Mouse (Mus musculus) embryo, embryonic 11.5 days (tissue): ENCODE data around the gene Tfdp2.
"Not testable (repeated sequence)": the region's sequence is repeated elsewhere in the genome, so short reads cannot be mapped to it uniquely, and the experiment has no call there.

Source experiments
- DNase-seq: peaks from one replicate; pipeline ENCODE4 v3.0.0-alpha.2; 2012; ENCODE audit warnings: low read depth, low spot score

Gene Tfdp2

DNA sequence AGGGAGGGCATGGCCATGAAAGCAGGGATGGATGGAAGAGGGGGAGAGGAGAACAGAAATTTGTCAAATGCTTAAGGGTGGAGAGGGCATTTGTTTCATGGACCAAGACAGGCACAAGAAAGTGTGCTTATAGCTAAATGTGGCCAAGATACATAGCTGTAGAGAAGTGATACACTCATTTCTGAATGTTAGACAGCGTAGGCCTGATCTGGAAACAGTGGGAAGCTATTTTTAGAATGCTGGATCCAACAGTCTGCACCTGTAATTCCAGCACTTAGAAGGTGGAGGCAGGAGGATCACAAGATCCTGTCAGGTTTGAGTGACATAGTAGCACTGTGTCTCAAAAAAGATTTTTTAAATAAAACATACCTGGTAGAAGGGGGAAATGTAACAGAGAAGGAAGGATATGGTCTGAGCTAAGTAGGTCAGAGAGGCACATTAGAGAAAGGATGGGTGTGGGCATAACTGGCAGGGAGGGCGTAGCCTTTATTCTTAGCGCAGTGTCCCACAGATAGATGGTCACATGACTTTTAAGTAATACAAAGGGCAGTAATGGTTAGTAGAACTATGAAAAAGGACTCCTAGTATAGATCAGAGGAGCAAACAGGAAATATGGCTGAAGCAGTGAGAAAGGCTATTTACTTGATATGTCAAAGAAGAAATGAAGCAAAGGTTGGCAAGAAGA is 103.4 kb downstream of the Tfdp2 start:
- DNase-seq, result no peak

DNA sequence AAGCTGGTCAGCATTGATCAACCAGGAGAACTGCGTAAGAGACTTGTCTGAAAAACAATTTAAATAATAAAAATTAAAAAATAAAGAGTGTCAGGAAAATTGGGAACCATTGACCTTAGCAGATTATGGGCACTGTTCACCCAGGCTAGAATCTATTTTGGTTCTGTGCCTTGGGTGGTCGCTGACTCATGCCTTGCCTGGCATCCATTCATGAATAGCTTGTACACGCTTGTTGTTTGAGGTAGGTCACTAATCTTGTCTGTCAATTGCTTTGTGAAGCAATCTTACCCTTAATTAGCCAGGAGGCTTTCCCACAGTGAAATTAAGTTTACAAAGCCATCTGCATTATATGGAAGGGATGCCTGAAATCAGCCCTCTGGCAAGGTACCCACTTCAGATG is 112.7 kb downstream of the Tfdp2 start:
- no peak for DNase-seq

GRCm38 (mm10) chr9:96312074-96312473 is 116.0 kb downstream of the Tfdp2 start:
- no peak for DNase-seq

GRCm38 (mm10) chr9:96319333-96319732 is 123.3 kb downstream of the Tfdp2 start:
- DNase-seq, result no peak

DNA sequence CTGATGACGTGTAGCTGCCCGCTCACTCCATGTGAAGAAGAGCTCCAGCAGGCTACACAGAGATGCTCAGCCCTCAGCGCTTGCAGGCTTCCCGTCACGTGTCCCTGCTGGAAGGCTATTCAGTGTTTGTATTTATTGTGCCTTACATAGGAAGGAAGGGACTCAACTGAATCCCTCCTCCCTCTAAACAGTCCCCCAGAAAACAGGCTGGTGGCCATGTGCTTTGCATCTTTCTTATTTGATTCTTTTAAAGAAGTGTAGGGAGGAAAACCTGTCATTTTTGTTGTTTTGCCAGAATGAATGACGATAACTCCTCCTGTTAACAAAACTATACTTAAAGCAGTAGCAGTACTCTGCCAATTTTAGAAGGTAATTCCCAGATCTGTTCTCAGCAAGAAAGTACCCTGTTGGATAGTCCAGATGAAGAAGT is 124.5 kb downstream of the Tfdp2 start:
- DNase-seq, result no peak

- DNase-seq, result no peak
These were observed 126.5 kb downstream of the Tfdp2 start for GRCm38 (mm10) chr9:96322411-96323152.

GRCm38 (mm10) chr9:96324502-96324901 is 128.4 kb downstream of the Tfdp2 start:
- no peak for DNase-seq

DNA sequence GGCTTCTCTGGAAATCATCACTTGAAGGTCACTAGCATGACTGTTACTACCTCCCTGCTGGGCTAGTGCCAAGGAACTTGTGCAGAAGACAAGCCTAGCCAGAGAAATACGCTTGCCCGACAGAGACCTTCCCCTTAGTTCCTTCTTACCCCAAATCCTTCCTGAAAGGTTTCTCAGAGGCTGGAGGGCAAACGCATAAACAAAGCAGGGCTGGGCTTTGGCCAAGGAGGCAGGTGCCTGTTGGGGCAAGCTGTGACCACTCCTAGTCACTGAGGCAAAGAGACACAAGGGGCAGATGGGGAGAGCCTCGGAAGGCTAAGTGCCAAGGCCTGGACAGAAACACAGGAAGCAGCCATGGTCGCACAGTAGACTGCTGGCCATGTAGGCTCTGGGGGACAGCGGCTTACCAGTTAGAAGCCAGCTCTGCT is 130.4 kb downstream of the Tfdp2 start:
- no peak for DNase-seq

DNA sequence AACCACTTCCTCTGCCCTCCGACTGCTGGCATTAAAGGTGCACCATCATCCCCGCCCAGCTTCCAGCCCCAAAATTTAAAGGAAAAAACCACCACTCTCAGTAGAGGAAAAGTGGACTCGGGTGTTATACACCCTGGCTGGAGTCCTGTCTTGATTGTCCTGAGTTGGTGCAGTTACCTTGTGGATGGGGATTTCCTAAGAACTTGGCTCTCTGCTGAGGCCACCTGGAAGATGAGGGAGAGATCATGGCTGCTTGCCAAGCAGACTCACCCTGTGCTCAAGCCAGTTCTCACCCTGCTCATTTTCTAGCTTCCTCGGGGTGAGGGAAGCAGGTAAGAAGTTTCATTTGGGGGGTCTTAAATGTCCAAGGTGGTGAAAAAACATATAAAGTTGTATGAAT is 132.2 kb downstream of the Tfdp2 start:
- DNase-seq, result no peak

- DNase-seq, result no peak
These were observed 135.1 kb downstream of the Tfdp2 start for GRCm38 (mm10) chr9:96331146-96331545.

GRCm38 (mm10) chr9:96345750-96346149 is 149.7 kb downstream of the Tfdp2 start:
- DNase-seq, result no peak

DNA sequence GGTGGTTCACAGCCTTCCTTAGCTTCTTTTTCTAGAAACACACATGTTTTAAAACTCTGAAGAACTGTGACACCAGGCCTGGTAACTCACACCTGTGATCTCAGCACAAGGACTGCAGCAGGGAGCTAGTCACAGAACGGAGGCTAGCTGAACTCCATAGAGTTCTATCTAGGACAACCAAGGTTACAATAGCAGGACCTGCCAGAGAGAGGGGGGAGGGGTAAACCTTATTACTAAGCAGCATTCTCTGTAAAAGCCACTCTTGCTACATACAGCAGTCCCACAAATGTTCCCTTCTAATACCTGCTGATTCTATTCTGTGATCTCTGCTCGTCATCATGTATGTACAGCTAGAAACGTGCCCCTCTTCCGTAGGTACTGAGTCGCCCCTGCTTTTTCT is 152.8 kb downstream of the Tfdp2 start:
- no peak for DNase-seq

GRCm38 (mm10) chr9:96350010-96350409 is 153.9 kb downstream of the Tfdp2 start:
- peak; percentile 39 for DNase-seq

DNA sequence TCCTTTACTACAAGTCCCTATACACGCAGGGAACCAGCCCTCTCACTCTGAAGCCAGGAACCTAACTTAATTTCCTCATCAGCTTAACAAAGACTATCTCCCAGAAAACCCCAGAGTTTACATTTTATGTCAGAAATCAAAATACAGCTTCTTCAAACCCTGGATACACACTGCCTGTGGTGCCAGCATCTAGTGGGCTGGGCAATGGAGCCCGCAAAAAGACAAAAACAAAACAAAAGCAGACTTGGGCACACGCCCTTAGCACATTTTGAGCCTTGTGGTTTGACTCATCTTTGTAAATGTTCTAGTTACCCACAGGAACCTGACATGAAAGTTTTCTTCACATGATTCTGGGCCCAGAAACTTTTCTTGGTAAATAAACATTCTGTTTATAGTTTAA is 154.4 kb downstream of the Tfdp2 start:
- DNase-seq, result no peak

DNA sequence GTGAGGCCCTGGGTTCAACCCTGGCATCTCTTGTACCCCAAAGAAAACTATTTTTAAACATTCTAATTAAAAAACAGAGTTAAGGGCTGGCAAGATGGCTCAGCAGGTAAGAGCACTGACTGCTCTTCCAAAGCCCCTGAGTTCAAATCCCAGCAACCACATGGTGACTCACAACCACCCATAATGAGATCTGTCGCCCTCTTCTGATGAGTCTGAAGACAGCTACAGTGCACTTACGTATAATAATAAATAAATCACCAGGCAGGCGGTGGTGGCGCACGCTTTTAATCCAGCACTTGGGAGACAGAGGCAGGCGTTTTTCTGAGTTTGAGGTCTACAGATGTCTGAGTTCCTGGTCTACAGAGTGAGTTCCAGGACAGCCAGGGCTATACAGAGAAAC is 155.7 kb downstream of the Tfdp2 start:
- DNase-seq, result not testable (repeated sequence)

- DNase-seq, result no peak
These were observed 157.2 kb downstream of the Tfdp2 start for GRCm38 (mm10) chr9:96353121-96353769.

DNA sequence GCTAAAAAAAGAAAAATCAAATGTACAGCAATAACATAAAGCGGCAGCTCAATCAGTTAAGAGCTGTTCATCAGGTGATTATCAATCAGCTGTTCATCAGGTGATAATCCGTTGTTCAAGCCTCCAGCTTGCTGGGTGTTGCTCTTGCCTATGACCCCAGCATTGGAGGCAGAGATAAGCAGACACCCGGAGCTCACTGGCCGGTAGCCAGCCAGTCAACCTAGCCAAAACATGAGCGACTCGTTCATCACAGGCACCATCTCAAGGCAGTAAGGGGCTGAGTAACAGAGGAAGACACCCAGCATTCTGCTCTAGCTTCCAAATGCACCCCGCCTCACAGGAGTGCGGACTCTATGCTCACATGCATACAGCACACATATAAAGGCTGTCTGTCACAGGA is 157.7 kb downstream of the Tfdp2 start:
- no peak for DNase-seq

- no peak for DNase-seq
These were observed 164.0 kb downstream of the Tfdp2 start for GRCm38 (mm10) chr9:96360056-96360455.

- peak; percentile 50 for DNase-seq
These were observed 167.6 kb downstream of the Tfdp2 start for GRCm38 (mm10) chr9:96363581-96364140.

DNA sequence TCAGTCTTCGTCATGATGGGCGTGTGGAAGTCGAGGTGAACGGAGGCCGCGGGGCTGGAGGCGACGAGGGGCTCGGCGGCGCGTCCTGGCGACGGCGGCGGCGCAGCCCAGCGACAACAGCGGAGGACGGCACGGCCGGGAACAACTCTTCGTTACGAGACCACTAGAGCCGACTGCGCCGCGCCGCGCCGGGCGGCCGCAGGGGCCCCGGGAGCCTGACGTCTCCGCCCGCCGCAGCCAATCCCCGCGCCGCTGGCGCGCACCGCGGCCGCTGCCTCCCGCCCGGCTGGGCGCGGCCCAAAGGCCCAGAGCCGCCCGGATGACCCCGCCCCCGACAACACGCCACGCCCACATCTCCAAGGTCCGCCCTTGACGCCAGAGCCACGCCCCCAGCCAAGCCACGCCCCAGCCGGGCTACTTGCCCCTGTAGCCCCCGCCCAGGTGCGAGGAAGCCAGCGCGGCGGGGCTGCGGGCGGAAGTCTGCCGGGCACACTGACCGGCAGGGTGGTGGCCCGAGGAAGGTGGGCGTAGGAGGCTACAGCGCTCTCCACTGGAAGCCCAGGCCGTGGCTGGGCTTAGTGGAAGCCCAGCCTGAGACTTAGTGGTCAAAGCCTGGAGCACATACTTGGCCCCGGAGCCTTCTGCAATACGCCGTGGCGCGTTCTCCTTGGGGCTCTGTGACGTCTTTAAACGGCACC is 168.2 kb downstream of the Tfdp2 start, which contains the start of gene Atp1b3:
Gene Atp1b3 (minus strand): TSS at position 302 of the 698 bp plus-strand sequence.
- DNase-seq, result peak; percentile 96

GRCm38 (mm10) chr9:96365271-96365872 is 169.3 kb downstream of the Tfdp2 start:
- no peak for DNase-seq
